Mouse (Mus musculus) cortical plate, adult 2 months (tissue): ENCODE results near the gene Map3k1. TPM values are rescaled to one million over a fixed set of nuclear protein-coding genes. Genes with fewer than 3 reads are reported as not detected.

Experiments
- H3K27ac ChIP-seq: fragments of 200-500 bp; 2 replicates; pipeline ENCODE4 v1.5.1; 2012; ENCODE audit warnings: low read length, control low read depth, inconsistent platforms; ENCODE audit not compliant: insufficient read depth
- H3K4me1 ChIP-seq: fragments of 200-500 bp; 2 replicates; pipeline ENCODE4 v1.6.1; 2011; ENCODE audit warnings: low read length; ENCODE audit not compliant: control insufficient read depth, insufficient read depth
- H3K4me3 ChIP-seq: fragments of 200-500 bp; 2 replicates; pipeline ENCODE4 v1.5.1; 2011; ENCODE audit warnings: mild to moderate bottlenecking, low read length, control low read depth; ENCODE audit not compliant: insufficient read depth
- CTCF ChIP-seq: fragments of 200-500 bp; IDR thresholded peaks from 2 replicates; pipeline ENCODE4 v1.5.1; 2011; ENCODE audit warnings: mild to moderate bottlenecking, control low read depth, low read length; ENCODE audit not compliant: insufficient read depth; ENCODE audit errors: extremely low read depth
- POLR2A ChIP-seq: fragments of 200-500 bp; IDR thresholded peaks from 2 replicates; pipeline ENCODE4 v1.6.1; 2011; ENCODE audit warnings: mild to moderate bottlenecking, low read length, control low read depth; ENCODE audit not compliant: insufficient read depth; ENCODE audit errors: extremely low read depth
- polyA plus RNA-seq: library from polyadenylated mRNA; depleted of rRNA; stranded (reverse); fragments of >200 nt; gene quantifications from 2 replicates; pipeline ENCODE4 v1.2.3, GENCODE M21; 2012

Map3k1 gene
- polyA plus RNA-seq, 1 experiment = 5.4 TPM

DNA sequence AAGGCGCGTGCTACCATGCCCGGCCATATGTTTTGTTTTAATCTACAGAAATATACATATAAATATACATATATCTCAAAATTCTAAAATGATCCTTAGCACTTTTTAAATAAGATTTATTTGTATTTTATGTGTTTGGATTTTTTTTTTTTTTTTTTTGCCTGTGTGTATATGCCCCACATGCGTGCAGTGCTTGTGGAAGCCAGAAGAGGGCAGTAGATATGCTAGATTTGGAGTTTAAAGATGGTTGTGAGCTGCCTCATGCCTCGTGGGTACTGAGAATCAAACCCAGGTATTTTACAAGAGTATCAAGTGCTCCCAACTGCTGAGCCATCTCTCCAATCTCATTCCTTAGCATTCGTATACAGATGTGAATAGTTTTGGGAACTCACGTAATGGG is 6.2 kb upstream of the Map3k1 start:
- no peak for TF ChIP-seq POLR2A
- TF ChIP-seq CTCF = no peak
- H3K4me3 ChIP-seq = no peak overlapping the region
- H3K4me1 ChIP-seq = no peaks in the 10 kb centered on the region
- H3K27ac ChIP-seq = no peak overlapping the region

DNA sequence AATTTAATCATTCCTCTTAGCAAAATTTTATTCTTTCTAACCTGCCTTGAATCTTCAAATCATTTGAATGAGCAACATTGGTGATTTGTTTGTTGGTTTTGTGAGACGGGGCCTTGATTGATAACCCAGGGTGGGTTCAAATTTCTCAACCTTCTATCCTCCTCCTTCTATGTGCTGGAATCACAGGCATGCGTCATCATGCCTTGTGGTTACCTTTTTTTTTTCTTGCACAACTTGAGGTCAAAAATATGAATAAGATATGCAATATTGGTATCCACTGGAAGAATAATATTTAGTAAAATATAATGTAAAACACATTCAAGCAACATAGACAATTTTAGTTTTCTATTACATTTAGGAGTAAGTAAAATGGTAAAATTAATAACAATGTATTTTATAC is 3.9 kb upstream of the Map3k1 start:
- Histone ChIP-seq H3K27ac (no peak overlapping the region), H3K4me3 (no peak overlapping the region), H3K4me1 (no peaks in the 10 kb centered on the region)
- TF ChIP-seq POLR2A = no peak

DNA sequence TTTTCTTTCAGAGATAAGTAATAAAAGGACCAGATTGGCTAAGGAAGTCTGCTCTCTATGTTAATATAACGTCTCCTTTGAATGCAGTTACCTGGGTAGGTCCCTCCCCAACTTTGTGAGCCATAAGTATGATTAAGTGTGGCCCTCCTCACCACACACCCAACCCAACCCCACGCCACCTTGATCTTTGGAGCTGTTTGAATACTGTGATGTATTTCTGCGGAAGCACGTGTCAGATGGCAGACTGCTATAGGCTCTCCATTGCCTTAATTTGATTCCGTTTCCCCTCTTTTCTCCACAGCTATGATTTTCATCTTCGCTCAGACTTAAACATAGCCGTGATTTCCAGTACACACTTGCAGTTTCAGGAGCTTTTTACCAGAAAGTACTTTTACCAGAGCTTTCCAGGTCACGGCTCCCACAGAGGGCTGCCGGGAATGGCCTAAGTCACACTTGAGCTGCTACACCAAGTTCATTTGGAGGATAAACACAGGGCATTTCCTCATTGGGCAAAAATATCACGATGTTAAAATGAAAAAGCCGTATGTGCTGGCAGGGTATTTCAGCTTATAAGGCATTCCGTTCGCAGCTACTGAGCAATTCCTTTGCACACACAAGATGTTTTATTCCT is 2.3 kb upstream of the Map3k1 start:
- Histone ChIP-seq H3K27ac (no peak overlapping the region), H3K4me3 (no peak overlapping the region), H3K4me1 (no peaks in the 10 kb centered on the region)
- TF ChIP-seq CTCF = no peak
- TF ChIP-seq POLR2A = no peak

DNA sequence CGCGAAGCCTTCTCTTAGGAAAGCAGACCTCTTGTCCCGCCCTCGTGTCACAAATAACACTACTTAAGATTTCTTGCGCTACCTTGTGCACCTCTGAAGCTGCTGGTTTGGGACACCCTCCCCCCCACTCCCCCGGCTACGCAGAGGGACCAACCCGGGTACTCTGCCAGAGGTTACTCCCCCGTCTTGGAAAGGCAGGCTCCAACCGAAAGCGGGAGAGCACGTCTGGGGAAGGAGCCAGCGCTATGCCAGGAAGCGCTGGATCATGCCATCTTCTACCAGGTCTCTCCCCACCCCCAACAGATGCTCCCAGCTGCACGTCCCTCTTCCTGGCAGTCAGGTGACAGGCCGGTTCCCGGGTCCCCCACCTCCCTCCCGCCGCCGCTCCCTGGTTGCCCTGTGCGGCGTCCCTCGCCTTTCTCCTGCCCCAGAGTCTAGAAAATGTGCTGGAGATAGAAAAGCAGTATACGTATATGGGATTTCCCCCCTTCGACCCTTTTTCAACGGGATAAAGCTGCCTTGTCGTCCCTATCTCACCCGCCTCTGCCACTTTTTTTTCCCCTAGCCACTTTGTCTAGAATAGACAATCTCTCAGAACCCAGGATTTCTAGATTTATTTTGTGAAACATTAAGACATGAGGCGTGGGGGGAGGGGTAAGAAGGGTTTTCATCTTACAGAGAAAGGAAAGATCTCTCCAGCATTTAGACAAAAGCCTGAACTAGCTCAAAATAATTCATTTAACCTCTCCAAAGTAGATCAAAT is 854 bp upstream of the Map3k1 start:
- TF ChIP-seq CTCF (no peak), POLR2A (no peak)
- Histone ChIP-seq H3K4me3 (peak overlapping the region; percentile 81), H3K4me1 (peaks cover 2% of the 10 kb centered on the region; the same call in 1 of the 2 replicates)

DNA sequence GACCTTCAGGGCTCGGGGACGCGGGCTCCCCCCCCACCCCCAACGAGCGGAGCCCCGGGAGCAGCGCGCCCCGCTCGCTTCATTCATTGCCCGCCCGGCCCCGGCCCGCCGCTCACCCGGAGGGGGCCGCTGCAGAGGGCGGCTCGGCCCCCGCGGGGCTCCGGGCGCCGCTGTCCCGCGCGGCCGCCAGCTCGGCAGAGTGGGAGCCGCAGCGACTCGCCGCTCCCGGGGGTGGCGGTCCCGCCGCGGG is 481 bp downstream of the Map3k1 start:
- peak overlapping the region; percentile 96 for H3K27ac ChIP-seq
- H3K4me1 ChIP-seq = peaks cover 2% of the 10 kb centered on the region; the same call in 1 of the 2 replicates
- H3K4me3 ChIP-seq = peak overlapping the region; percentile 81
- no peak for TF ChIP-seq CTCF
- TF ChIP-seq POLR2A = no peak

More for the DNA sequence above, 854 bp upstream of the Map3k1 start:
- peak overlapping the region; percentile 63 for H3K27ac ChIP-seq

DNA sequence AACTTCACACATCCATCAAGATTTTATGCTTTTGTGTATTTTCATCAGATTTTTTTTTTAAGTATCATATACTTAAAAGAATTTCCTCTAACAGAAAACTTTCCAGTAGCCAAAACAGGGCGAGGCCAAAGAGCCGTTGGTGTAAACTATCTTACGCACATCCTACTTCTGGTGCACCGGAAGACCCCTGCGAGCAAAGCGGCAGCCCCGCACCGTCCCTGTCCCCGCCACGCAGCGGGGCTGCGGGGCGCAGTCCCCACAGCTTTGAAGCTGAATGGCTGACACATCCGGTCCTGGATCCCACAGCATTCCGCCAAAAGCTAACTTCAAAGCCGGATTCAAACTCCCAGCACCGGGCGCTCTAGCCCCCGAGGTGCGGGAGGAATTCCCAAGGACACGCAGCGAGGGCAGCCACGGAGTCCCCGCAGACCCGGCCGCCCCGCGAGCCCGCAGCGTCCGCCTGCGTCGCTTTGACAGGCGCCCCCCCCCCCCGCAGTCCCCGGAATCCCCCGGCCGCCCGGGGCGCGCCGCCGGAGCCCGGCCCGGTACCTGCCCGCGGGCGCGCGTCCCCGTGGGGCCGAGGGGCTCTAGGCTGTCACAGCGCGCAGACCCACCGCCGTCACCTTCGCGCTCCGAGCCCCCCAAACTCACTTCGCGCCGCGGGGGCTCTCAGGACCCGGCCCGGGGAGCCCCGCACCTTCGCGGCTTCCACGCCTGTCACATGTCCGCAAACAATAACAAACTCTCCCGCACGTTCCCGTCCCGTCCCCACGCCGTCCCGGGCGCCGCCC is 1.0 kb downstream of the Map3k1 start:
- Histone ChIP-seq H3K4me1 (peaks cover 2% of the 10 kb centered on the region; the same call in 1 of the 2 replicates), H3K27ac (peak overlapping the region; percentile 96; the same call in 1 of the 2 replicates), H3K4me3 (peak overlapping the region; percentile 81)
- no peak for TF ChIP-seq POLR2A
- no peak for TF ChIP-seq CTCF

DNA sequence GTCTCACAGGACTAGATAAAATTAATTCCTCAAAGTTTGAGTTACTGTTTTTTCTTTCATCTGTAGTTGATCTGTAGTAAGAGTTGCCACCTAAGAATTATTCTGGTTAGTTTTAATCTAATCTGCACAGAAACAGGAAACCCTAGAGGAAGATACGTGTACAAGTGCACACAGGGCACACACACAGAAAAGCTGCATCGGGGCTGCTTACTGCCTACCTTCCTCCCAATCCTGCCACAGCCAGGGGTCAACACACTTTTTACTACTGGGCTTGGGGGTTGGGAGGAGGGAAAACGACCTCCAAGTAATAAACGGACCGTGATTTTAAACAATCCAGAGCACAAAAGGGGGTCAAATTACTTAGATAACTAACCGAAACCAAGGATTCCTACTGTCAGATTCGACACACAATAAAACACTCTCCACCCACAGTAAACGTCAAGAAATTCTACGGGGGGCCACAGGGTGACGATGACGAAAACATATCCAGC is 1.6 kb downstream of the Map3k1 start:
- Histone ChIP-seq H3K4me1 (peaks cover 2% of the 10 kb centered on the region; the same call in 1 of the 2 replicates), H3K27ac (peak overlapping the region; percentile 80; the same call in 1 of the 2 replicates), H3K4me3 (peak overlapping the region; percentile 81)
- TF ChIP-seq CTCF = no peak
- TF ChIP-seq POLR2A = no peak

DNA sequence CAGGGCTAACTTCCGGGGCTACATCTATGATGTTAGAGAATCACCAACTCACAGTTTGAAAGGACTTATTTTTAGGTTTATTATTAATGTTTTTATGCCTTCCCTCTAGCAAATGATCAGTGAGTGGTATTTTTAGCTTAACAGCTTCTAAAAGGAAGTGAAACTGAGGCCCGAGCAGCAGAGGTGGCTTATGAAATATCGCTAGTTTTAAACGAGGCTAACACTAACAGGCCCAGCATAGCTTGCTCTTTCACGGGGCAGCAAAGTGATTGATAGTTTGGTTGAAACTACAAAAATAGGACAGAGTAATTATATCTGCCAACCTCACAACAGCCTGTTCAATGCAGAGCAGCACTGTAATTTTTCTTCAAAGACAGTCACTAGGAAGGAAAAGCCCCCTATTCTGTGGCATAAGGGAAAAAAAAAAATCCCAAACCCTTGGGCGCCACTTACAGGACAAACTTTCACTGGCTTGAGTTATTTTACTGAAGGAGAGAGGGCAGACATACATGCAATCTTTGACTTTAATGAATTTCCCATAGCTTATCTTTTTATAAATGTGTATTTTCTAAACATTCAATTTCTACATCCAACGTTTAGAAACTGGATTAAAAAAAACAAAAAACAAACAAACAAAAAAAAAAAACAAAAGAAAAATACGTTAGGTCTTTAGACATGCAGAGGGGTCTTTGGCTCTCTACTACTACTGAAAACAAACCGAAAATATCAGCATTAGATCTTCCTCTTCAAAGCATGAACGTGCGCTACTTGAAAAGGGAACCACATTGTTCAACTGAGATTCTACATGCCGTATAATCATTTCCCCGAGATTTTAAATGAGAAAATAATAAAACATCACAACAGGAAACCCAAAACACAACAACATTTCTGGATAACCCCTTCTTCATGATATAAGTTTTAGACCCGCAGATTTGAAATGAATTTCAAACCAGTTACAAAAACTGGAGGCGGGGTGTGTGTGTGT is 2.8 kb downstream of the Map3k1 start:
- no peak overlapping the region; the same call in 1 of the 2 replicates for H3K4me3 ChIP-seq
- H3K27ac ChIP-seq = no peak overlapping the region
- TF ChIP-seq CTCF = no peak
- TF ChIP-seq POLR2A = no peak
- H3K4me1 ChIP-seq = peaks cover 2% of the 10 kb centered on the region; the same call in 1 of the 2 replicates
